Mouse (Mus musculus): ENCODE measurements around the gene Sh3rf1.
A peak's percentile ranks its signal among the peaks of the same experiment; 100 is the strongest.

Sh3rf1 gene

GRCm38 (mm10) chr8:61286394-61286793 lies 62.7 kb downstream of the Sh3rf1 start:
- DNase-seq (ENCODE audit: low spot score in 2 of 2) = no peak

- no peak for DNase-seq (ENCODE audit: low spot score in 2 of 2)
Measured at GRCm38 (mm10) chr8:61286795-61287385, 63.2 kb downstream of the Sh3rf1 start.

GRCm38 (mm10) chr8:61288006-61288566 lies 64.4 kb downstream of the Sh3rf1 start:
- peak; percentile 66 to 79 for DNase-seq (ENCODE audit: low spot score in 2 of 2)

GRCm38 (mm10) chr8:61288676-61289075 lies 65.0 kb downstream of the Sh3rf1 start:
- no peak for DNase-seq (ENCODE audit: low spot score in 2 of 2)

- DNase-seq (ENCODE audit: low spot score in 2 of 2) = no peak
Measured at GRCm38 (mm10) chr8:61295040-61295439, 71.4 kb downstream of the Sh3rf1 start.

- peak in 1 of 2 experiments; percentile 32 for DNase-seq (ENCODE audit: low spot score in 2 of 2)
Measured at GRCm38 (mm10) chr8:61295441-61295840, 71.8 kb downstream of the Sh3rf1 start.

- DNase-seq (ENCODE audit: low spot score in 2 of 2) = no peak
Measured at GRCm38 (mm10) chr8:61298828-61299227, 75.2 kb downstream of the Sh3rf1 start.

GRCm38 (mm10) chr8:61301298-61302028 lies 77.8 kb downstream of the Sh3rf1 start:
- DNase-seq (ENCODE audit: low spot score in 2 of 2) = no peak

GRCm38 (mm10) chr8:61302029-61302368 lies 78.3 kb downstream of the Sh3rf1 start:
- no peak for DNase-seq (ENCODE audit: low spot score in 2 of 2)

- no peak for DNase-seq (ENCODE audit: low spot score in 2 of 2)
Measured at GRCm38 (mm10) chr8:61305451-61306070, 81.9 kb downstream of the Sh3rf1 start.

- DNase-seq (ENCODE audit: low spot score in 2 of 2) = peak; percentile 41 to 59
Measured at GRCm38 (mm10) chr8:61306501-61307112, 82.9 kb downstream of the Sh3rf1 start.

- no peak for DNase-seq (ENCODE audit: low spot score in 2 of 2)
Measured at GRCm38 (mm10) chr8:61308896-61309295, 85.2 kb downstream of the Sh3rf1 start.

GRCm38 (mm10) chr8:61309530-61310402 lies 86.1 kb downstream of the Sh3rf1 start:
- DNase-seq (ENCODE audit: low spot score in 2 of 2) = no peak

GRCm38 (mm10) chr8:61310403-61310871 lies 86.8 kb downstream of the Sh3rf1 start:
- no peak for DNase-seq (ENCODE audit: low spot score in 2 of 2)

- DNase-seq (ENCODE audit: low spot score in 2 of 2) = no peak
Measured at GRCm38 (mm10) chr8:61313016-61313415, 89.3 kb downstream of the Sh3rf1 start.

GRCm38 (mm10) chr8:61316012-61316767 lies 92.5 kb downstream of the Sh3rf1 start:
- no peak for DNase-seq (ENCODE audit: low spot score in 2 of 2)

- no peak for DNase-seq (ENCODE audit: low spot score in 2 of 2)
Measured at GRCm38 (mm10) chr8:61316813-61317534, 93.3 kb downstream of the Sh3rf1 start.

GRCm38 (mm10) chr8:61317535-61318136 lies 94.0 kb downstream of the Sh3rf1 start:
- DNase-seq (ENCODE audit: low spot score in 2 of 2) = no peak

- no peak for DNase-seq (ENCODE audit: low spot score in 2 of 2)
Measured at GRCm38 (mm10) chr8:61321216-61321615, 97.5 kb downstream of the Sh3rf1 start.
